Mouse (Mus musculus): ENCODE results near the gene Sfswap. TPM values are rescaled to one million over a fixed set of nuclear protein-coding genes. Genes with fewer than 3 reads are reported as not detected.

Gene Sfswap
- polyA plus RNA-seq, 1 experiment from 2014 or later = 60.0 TPM

DNA sequence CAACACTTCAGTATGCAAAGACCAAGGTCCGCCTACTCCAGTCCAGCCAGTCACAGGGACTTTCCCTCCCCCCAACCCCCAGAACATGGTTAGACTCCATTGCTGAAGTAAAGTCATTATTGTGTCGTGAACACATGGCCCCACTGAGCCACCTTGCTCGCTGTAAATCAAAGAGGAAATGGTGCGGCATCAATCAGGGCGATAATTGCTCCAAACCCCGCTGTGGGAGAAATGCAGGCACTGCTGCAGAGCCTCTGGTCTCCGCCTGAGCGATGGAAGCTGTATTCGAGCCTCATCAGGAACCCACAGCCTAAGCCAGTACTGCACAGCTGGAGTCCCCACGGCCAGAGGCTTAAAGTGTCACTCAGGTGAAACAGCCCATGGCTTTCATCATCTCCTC lies 11.1 kb upstream of the Sfswap start:
- ATAC-seq (replicated peaks) = no peak
- Histone ChIP-seq H3K9me3 (no peaks in the 10 kb centered on the region), H3K9ac (no peak overlapping the region), H3K4me1 (no peaks in the 10 kb centered on the region), H3K36me3 (replicated peaks) (no peaks in the 10 kb centered on the region), H3K4me2 (no peak overlapping the region), H3K4me3 (no peak overlapping the region), H3K27ac (no peak overlapping the region), H3K27me3 (replicated peaks) (no peaks in the 10 kb centered on the region)
- 40% methylated on average over 10 of the region's 10 CpGs for WGBS

DNA sequence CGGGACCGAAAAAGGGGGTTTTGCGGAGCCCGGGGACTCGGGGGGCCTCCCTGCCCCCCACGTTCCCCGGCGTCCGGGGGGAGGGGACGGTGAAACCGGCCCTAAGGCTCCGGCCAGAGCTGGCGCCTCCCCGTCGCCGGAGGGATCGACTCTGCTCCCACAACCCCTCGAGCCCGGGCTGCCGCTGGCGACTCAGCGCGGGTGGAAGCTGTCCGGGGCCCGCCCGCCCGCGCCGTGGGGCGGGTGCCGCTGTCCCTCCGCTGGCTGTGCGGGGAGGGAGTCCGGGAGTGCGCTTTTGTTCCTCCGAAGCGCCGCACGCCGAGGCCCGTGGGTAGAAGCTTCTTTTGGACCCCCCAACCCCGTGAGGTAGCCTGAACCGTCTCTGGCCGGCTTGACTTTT lies 650 bp downstream of the Sfswap start:
- ATAC-seq (replicated peaks) = 0 out of 2 replicates have a peak, but pooled peaks have one; percentile 17
- H3K4me1 ChIP-seq = peaks cover 16% of the 10 kb centered on the region

DNA sequence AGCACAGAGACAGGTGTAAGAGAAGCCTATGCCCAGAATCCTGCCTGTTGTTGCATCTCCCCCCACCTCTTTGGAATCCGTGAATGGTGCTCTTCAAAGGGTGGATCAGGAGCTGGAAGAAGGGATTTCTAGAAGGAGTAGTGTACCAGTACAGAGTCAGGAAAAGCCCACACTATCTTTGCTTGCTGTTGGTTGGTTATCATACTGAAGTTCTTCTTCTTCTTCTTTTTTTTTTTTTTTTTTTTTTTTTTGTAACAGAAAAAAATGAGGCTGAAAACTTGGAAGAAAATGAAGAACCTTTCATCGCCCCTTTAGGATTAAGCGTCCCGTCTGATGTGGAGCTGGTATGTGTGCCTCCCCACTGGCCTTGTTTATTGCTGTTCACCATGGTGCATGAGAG lies 5.9 kb downstream of the Sfswap start:
- H3K9me3 ChIP-seq = no peaks in the 10 kb centered on the region
- no peak overlapping the region for H3K9ac ChIP-seq
- H3K27me3 ChIP-seq (replicated peaks) = no peaks in the 10 kb centered on the region
- WGBS = 88% methylated on average over 4 of the region's 4 CpGs
- H3K27ac ChIP-seq = no peak overlapping the region
- H3K4me1 ChIP-seq = peaks cover 15% of the 10 kb centered on the region
- no peak overlapping the region for H3K4me2 ChIP-seq
- peaks cover 62% of the 10 kb centered on the region for H3K36me3 ChIP-seq (replicated peaks)
- no peak overlapping the region for H3K4me3 ChIP-seq
- ATAC-seq (replicated peaks) = no peak

More for the DNA sequence above, 650 bp downstream of the Sfswap start:
- H3K27ac ChIP-seq = peak overlapping the region; percentile 90
- under 1% methylated on average over 40 of the region's 44 CpGs for WGBS
- 0 out of 2 replicates have a peak, but pooled peaks cover 3% of the 10 kb centered on the region for H3K27me3 ChIP-seq (replicated peaks)
- peak overlapping the region; percentile 94 for H3K4me2 ChIP-seq
- H3K36me3 ChIP-seq (replicated peaks) = peaks cover 23% of the 10 kb centered on the region
- no peaks in the 10 kb centered on the region for H3K9me3 ChIP-seq
- H3K9ac ChIP-seq = peak overlapping the region; percentile 87
- H3K4me3 ChIP-seq = peak overlapping the region; percentile 93

DNA sequence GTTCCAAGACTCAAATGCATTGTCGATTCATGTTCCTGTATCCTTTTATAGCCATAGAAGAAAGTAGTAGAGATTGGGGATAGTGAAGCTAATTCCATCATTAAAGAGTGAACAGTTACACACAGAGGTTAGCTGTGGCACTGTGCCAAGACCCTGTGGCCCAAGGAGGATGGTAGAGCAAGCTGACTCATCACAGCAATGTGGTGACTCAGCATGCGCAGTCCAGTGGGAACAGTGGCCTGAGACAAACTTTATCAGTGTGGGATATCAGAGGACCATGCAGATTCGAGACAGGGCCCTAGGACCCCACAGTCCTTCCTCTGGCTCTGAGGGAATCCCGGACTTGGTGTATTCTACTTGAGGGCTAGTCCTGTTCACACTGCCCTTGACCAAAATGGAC lies 17.2 kb downstream of the Sfswap start:
- Histone ChIP-seq H3K27ac (no peak overlapping the region), H3K9me3 (no peaks in the 10 kb centered on the region), H3K4me3 (no peak overlapping the region), H3K4me2 (no peak overlapping the region), H3K9ac (no peak overlapping the region), H3K36me3 (replicated peaks) (peaks cover 55% of the 10 kb centered on the region), H3K4me1 (no peaks in the 10 kb centered on the region), H3K27me3 (replicated peaks) (no peaks in the 10 kb centered on the region)
- ATAC-seq (replicated peaks) = no peak
- WGBS = 92% methylated on average over 4 of the region's 4 CpGs

DNA sequence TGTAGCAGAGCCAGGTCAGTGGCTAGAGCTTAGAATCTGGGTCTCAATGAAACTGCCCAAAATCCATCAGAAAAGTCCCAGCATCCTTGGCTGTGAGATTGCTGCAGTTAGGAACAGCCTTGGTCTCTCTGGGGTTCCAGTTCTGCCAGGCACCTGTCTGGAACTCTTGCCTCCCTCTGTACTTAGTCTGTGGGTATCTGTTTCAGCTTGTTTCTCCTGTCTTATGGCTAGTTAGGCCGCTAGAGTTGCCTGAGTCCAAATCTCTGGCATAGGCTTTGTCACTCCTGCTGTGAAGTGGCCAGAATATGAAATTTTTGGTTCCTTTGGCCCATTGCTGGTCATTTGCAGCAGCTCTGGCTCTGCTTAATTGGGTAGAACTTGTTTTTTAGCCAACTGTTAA lies 17.8 kb downstream of the Sfswap start:
- H3K4me1 ChIP-seq = no peaks in the 10 kb centered on the region
- no peak overlapping the region for H3K4me2 ChIP-seq
- H3K36me3 ChIP-seq (replicated peaks) = peaks cover 49% of the 10 kb centered on the region
- no peak overlapping the region for H3K4me3 ChIP-seq
- H3K9me3 ChIP-seq = no peaks in the 10 kb centered on the region
- 81% methylated on average over 1 of the region's 1 CpGs for WGBS
- ATAC-seq (replicated peaks) = no peak
- no peak overlapping the region for H3K27ac ChIP-seq
- no peak overlapping the region for H3K9ac ChIP-seq
- no peaks in the 10 kb centered on the region for H3K27me3 ChIP-seq (replicated peaks)

DNA sequence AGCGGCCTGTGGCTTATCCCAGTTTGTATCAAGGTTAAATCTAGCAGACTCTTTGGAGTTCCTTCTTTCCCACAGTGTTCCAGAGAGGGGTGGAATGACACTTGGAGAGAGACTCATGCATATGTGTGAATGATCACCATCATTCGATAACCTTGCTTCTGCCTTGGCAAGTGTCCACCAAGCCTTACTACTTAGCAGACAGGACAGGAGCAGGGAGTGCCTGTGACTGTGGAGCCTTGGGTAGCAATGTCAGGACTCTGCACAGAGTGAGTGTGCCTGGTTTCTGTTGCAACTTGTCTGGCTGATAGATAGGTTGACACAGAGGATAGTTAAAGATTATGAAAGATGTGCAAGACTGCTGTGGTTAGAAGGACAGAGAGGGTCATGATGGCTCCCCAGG lies 18.6 kb downstream of the Sfswap start:
- Histone ChIP-seq H3K36me3 (replicated peaks) (peaks cover 46% of the 10 kb centered on the region), H3K4me1 (no peaks in the 10 kb centered on the region), H3K4me2 (no peak overlapping the region), H3K27ac (no peak overlapping the region), H3K9ac (no peak overlapping the region), H3K4me3 (no peak overlapping the region), H3K27me3 (replicated peaks) (no peaks in the 10 kb centered on the region), H3K9me3 (no peaks in the 10 kb centered on the region)
- 97% methylated on average over 2 of the region's 2 CpGs for WGBS
- no peak for ATAC-seq (replicated peaks)

DNA sequence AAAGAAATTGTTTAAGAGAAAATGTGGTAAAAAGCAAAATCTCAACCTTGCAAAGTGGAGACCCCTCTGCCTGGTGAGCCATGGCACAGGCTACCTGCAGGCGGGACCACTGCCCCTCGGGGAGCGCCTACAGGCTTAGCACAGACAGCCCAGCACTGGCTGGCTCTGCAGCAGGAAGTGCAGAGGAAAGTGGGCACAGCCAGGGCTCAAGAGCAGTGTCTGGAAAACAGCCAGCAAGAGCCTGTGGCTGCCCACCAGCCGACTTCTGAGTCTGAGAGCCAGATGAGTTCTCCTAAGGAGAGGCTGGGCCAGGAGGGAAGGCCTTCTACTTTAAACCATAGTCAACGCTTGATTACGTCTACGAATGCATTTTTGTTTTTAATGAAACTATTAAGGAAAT lies 20.5 kb downstream of the Sfswap start:
- 88% methylated on average over 7 of the region's 7 CpGs for WGBS

DNA sequence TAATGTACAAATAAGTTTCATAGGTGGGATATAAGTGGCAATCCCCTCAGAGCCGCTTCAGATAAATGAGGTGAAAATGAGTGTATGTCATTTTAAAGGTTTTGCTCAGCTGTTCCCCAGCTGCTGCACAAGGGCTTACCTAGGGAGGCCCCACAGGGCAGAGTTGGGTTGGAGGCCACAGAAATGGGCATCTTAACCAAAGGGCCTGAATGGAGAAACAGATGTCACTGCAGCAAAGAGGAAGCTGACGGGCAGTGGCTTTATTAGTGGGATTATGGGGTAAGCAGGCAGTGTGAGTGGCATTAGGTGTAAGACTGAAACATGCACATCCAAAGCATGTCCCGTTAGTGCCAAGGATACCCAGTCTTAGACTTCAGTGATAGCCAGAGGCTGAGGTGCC lies 20.9 kb downstream of the Sfswap start:
- Histone ChIP-seq H3K27ac (no peak overlapping the region), H3K27me3 (replicated peaks) (no peaks in the 10 kb centered on the region), H3K9ac (no peak overlapping the region), H3K4me2 (no peak overlapping the region), H3K9me3 (no peaks in the 10 kb centered on the region), H3K36me3 (replicated peaks) (peaks cover 32% of the 10 kb centered on the region), H3K4me1 (no peaks in the 10 kb centered on the region), H3K4me3 (no peak overlapping the region)
- WGBS = 90% methylated on average over 3 of the region's 3 CpGs
- ATAC-seq (replicated peaks) = no peak

More for the DNA sequence above, 20.5 kb downstream of the Sfswap start:
- Histone ChIP-seq H3K36me3 (replicated peaks) (peaks cover 36% of the 10 kb centered on the region), H3K9me3 (no peaks in the 10 kb centered on the region), H3K4me1 (no peaks in the 10 kb centered on the region), H3K4me2 (no peak overlapping the region), H3K27ac (no peak overlapping the region), H3K27me3 (replicated peaks) (no peaks in the 10 kb centered on the region), H3K4me3 (no peak overlapping the region), H3K9ac (no peak overlapping the region)
- ATAC-seq (replicated peaks) = no peak

DNA sequence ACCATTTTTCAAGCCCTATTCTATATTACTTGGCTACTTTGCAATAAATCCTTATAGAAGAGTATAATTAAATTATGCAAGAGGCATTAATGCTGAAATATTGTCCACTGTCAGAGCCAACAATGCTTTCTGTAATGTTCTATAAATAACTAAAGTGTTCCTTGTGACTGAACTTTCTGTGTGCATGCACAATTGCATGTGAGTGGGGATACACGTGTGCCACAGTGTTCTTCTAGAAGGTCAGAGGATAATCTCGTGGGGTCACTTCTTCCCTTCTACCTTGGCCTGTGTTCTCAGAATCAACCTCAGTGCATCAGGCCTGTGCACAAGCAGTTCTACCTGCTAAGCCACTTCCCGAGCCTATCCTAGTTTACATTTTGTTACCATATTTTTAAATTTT lies 22.1 kb downstream of the Sfswap start:
- H3K36me3 ChIP-seq (replicated peaks) = peaks cover 22% of the 10 kb centered on the region
- whole genome bisulfite sequencing = 85% methylated on average over 3 of the region's 3 CpGs
- H3K4me3 ChIP-seq = no peak overlapping the region

DNA sequence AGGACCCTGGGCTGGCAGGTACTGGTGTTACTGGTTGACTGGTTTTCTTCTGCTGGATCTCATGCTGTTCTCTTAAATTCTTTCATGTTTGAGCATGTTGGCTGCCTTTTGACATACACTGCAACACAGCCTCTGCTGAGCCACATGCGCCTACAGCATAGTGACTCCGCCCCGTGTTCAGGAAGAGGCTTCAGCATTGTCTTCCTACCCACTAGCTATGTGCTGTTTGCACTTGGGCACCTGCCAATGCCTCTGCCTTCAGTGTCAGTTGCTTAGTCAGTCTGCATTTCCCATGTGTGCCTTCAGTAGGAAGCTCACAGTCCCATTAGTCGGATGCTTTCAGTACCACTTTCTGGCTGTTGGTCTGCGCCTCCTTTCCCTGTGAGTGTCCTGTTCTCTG lies 23.7 kb downstream of the Sfswap start:
- H3K4me2 ChIP-seq = no peak overlapping the region
- H3K27ac ChIP-seq = no peak overlapping the region
- H3K9me3 ChIP-seq = no peaks in the 10 kb centered on the region
- H3K27me3 ChIP-seq (replicated peaks) = no peaks in the 10 kb centered on the region
- H3K4me3 ChIP-seq = no peak overlapping the region
- H3K9ac ChIP-seq = no peak overlapping the region
- ATAC-seq (replicated peaks) = no peak
- no peaks in the 10 kb centered on the region for H3K4me1 ChIP-seq
- WGBS = 92% methylated on average over 5 of the region's 5 CpGs
- H3K36me3 ChIP-seq (replicated peaks) = peaks cover 13% of the 10 kb centered on the region

More for the DNA sequence above, 22.1 kb downstream of the Sfswap start:
- Histone ChIP-seq H3K4me2 (no peak overlapping the region), H3K27me3 (replicated peaks) (no peaks in the 10 kb centered on the region), H3K9me3 (no peaks in the 10 kb centered on the region), H3K9ac (no peak overlapping the region), H3K27ac (no peak overlapping the region), H3K4me1 (no peaks in the 10 kb centered on the region)
- ATAC-seq (replicated peaks) = no peak

DNA sequence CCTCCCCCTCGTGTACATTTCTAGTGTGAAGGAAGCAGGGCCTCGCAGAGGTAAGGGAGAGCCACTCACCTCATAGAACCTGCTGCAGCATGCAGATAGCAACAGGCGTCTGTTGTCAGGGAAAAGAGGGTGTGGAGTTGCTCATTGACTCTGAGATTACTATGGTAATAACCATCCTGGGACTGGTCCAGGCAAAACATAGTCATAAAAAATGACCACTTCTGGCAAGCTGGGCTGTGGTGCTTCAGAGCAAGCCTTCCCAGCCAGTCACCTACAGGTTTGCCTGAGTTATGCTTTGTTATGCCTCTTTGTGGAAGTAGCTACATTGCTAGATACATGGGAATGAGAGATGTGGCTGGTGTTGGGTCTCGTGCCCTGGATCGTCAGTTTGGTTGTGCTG lies 26.1 kb downstream of the Sfswap start:
- no peak overlapping the region for H3K4me2 ChIP-seq
- H3K4me1 ChIP-seq = no peaks in the 10 kb centered on the region
- no peak overlapping the region for H3K4me3 ChIP-seq
- peaks cover 13% of the 10 kb centered on the region for H3K36me3 ChIP-seq (replicated peaks)
- H3K9ac ChIP-seq = no peak overlapping the region
- WGBS = 88% methylated on average over 5 of the region's 5 CpGs
- ATAC-seq (replicated peaks) = no peak
- no peaks in the 10 kb centered on the region for H3K9me3 ChIP-seq
- no peak overlapping the region for H3K27ac ChIP-seq
- H3K27me3 ChIP-seq (replicated peaks) = no peaks in the 10 kb centered on the region

DNA sequence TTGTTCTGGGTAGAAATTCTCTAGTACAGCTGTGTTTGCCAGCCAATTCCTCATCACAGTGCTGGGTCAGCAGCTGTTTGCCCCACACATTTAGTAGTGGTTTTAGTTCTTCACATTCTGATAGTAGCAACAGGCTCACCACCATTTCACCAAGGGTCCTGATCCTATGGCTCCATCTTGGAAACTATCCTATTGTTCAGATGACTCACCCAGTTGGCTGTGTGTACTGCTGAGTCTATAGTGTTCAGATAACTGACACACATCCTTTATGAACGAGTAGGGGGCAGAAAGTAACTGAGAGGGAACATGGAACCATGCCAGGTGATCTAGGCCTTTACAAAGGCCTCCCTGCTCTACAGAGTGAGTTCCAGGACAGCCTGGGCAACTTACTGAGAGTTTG lies 28.6 kb downstream of the Sfswap start:
- Histone ChIP-seq H3K9ac (no peak overlapping the region), H3K27ac (no peak overlapping the region), H3K9me3 (no peaks in the 10 kb centered on the region), H3K4me1 (no peaks in the 10 kb centered on the region), H3K27me3 (replicated peaks) (no peaks in the 10 kb centered on the region), H3K4me3 (no peak overlapping the region), H3K36me3 (replicated peaks) (peaks cover 13% of the 10 kb centered on the region), H3K4me2 (no peak overlapping the region)
- 82% methylated on average over 1 of the region's 1 CpGs for WGBS
- ATAC-seq (replicated peaks) = no peak

DNA sequence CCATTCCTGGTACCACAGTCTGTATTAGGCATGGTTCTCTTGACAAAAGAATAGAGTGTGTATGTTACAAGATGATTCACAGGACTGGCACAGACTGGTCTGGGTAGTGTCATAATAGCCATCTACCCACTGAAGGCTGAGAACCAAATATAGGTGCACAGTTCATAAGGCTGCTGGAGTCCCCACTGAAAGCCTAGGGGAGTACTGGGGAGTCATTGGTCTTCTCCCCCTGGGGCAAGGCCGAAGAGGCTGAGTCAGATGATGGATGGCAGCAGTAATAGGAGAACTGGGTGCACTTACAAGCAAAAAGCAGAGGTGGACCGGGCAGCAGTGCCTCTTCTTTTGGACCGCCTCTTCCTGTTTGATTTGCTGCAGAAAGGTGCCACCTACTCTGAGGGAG lies 32.7 kb downstream of the Sfswap start:
- ATAC-seq (replicated peaks) = no peak
- no peaks in the 10 kb centered on the region for H3K4me1 ChIP-seq
- H3K27ac ChIP-seq = no peak overlapping the region
- H3K4me3 ChIP-seq = no peak overlapping the region
- no peak overlapping the region for H3K4me2 ChIP-seq
- H3K9ac ChIP-seq = no peak overlapping the region
- no peaks in the 10 kb centered on the region for H3K9me3 ChIP-seq
- H3K27me3 ChIP-seq (replicated peaks) = no peaks in the 10 kb centered on the region
- 0 out of 2 replicates have a peak, but pooled peaks cover 4% of the 10 kb centered on the region for H3K36me3 ChIP-seq (replicated peaks)
- 98% methylated on average over 3 of the region's 3 CpGs for WGBS

Data from midbrain, embryonic 15.5 days (tissue).